Mouse (Mus musculus) urinary bladder, adult 18-20 months (tissue): Measurements from ENCODE around the gene Trim63.

Experiments
- DNase-seq, 2 experiments: peaks; one replicate each; pipeline ENCODE4 v3.0.0; 2022; ENCODE audit warnings: low spot score in 2 of 2, mixed read lengths in 2 of 2

The Trim63 gene

GRCm38 (mm10) chr4:134298626-134299497, 16.1 kb upstream of the Trim63 start:
- no peak for DNase-seq

GRCm38 (mm10) chr4:134299498-134299810, 15.5 kb upstream of the Trim63 start:
- DNase-seq = no peak

GRCm38 (mm10) chr4:134300316-134300715, 14.6 kb upstream of the Trim63 start:
- DNase-seq = peak; percentile 39

- DNase-seq = no peak
Measured at GRCm38 (mm10) chr4:134302084-134302483, 12.8 kb upstream of the Trim63 start.

- no peak for DNase-seq
Measured at GRCm38 (mm10) chr4:134306963-134307362, 8.0 kb upstream of the Trim63 start.

GRCm38 (mm10) chr4:134307367-134308072, 7.4 kb upstream of the Trim63 start:
- DNase-seq = peak; percentile 24 to 39

- no peak for DNase-seq
Measured at GRCm38 (mm10) chr4:134310106-134310505, 4.8 kb upstream of the Trim63 start.

- DNase-seq = no peak
Measured at GRCm38 (mm10) chr4:134310656-134311055, 4.3 kb upstream of the Trim63 start.

GRCm38 (mm10) chr4:134311784-134312183, 3.1 kb upstream of the Trim63 start:
- DNase-seq = no peak

- DNase-seq = no peak
Measured at GRCm38 (mm10) chr4:134312341-134312740, 2.6 kb upstream of the Trim63 start.

- no peak for DNase-seq
Measured at GRCm38 (mm10) chr4:134312901-134313300, 2.0 kb upstream of the Trim63 start.

GRCm38 (mm10) chr4:134314081-134314655, 752 bp upstream of the Trim63 start:
- no peak for DNase-seq

- no peak for DNase-seq
Measured at GRCm38 (mm10) chr4:134315470-134315869, 550 bp downstream of the Trim63 start.

GRCm38 (mm10) chr4:134316390-134316789, 1.5 kb downstream of the Trim63 start:
- no peak for DNase-seq

- DNase-seq = no peak
Measured at GRCm38 (mm10) chr4:134319074-134319473, 4.2 kb downstream of the Trim63 start.

- no peak for DNase-seq
Measured at GRCm38 (mm10) chr4:134319674-134320073, 4.8 kb downstream of the Trim63 start.

- no peak for DNase-seq
Measured at GRCm38 (mm10) chr4:134321524-134321923, 6.6 kb downstream of the Trim63 start.

GRCm38 (mm10) chr4:134324655-134325054, 9.7 kb downstream of the Trim63 start:
- DNase-seq = no peak

- no peak for DNase-seq
Measured at GRCm38 (mm10) chr4:134326859-134327530, 12.1 kb downstream of the Trim63 start.

- DNase-seq = no peak
Measured at GRCm38 (mm10) chr4:134328151-134328550, 13.2 kb downstream of the Trim63 start.

- no peak for DNase-seq
Measured at GRCm38 (mm10) chr4:134328832-134329231, 13.9 kb downstream of the Trim63 start.

- DNase-seq = no peak
Measured at GRCm38 (mm10) chr4:134330281-134330680, 15.4 kb downstream of the Trim63 start.
